Mouse (Mus musculus): ENCODE data around the gene 4930518I15Rik. TPM values are rescaled to one million over a fixed set of nuclear protein-coding genes. Genes with fewer than 3 reads are reported as not detected.

The 4930518I15Rik gene
- total and polyA plus RNA-seq, 2 experiments from 2014 or later: 3.2 TPM; not detected in 1

GRCm38 (mm10) chr2:156814344-156814801 lies 43.4 kb downstream of the 4930518I15Rik start:
- Histone ChIP-seq H3K4me3 (ENCODE audit: low read depth, low read length) (no peak overlapping the region), H3K4me1 (ENCODE audit: control insufficient read depth, insufficient read depth) (peaks cover 10% of the 10 kb centered on the region; the same call in 1 of the 2 replicates), H3K27ac (ENCODE audit: low read depth) (peak overlapping the region; percentile 68), H3K36me3 (replicated peaks; ENCODE audit: control insufficient read depth, insufficient read depth, low read length) (no peaks in the 10 kb centered on the region), H3K4me2 (ENCODE audit: low read depth, low read length) (no peak overlapping the region), H3K9ac (replicated peaks; ENCODE audit: low read depth, low read length) (no peak overlapping the region), H3K9me3 (replicated peaks; ENCODE audit: control insufficient read depth, low read length) (no peaks in the 10 kb centered on the region), H3K27me3 (ENCODE audit: control insufficient read depth, insufficient read depth, low read length) (no peaks in the 10 kb centered on the region)
- ATAC-seq (ENCODE audit: insufficient read depth, low read depth): peak; percentile 57
- peak; percentile 65 for DNase-seq (ENCODE audit: low spot score)
- TF ChIP-seq CTCF (IDR thresholded peaks at IDR 0.05; ENCODE audit: low read depth): no peak
- 25% methylated on average over 8 of the region's 8 CpGs for WGBS

- Histone ChIP-seq H3K9me3 (replicated peaks; ENCODE audit: control insufficient read depth, low read length) (no peaks in the 10 kb centered on the region), H3K4me3 (ENCODE audit: low read depth, low read length) (no peak overlapping the region), H3K9ac (replicated peaks; ENCODE audit: low read depth, low read length) (no peak overlapping the region), H3K4me1 (ENCODE audit: control insufficient read depth, insufficient read depth) (peaks cover 10% of the 10 kb centered on the region; the same call in 1 of the 2 replicates), H3K4me2 (ENCODE audit: low read depth, low read length) (no peak overlapping the region), H3K27me3 (ENCODE audit: control insufficient read depth, insufficient read depth, low read length) (no peaks in the 10 kb centered on the region), H3K27ac (ENCODE audit: low read depth) (no peak overlapping the region), H3K36me3 (replicated peaks; ENCODE audit: control insufficient read depth, insufficient read depth, low read length) (no peaks in the 10 kb centered on the region)
- TF ChIP-seq CTCF (IDR thresholded peaks at IDR 0.05; ENCODE audit: low read depth): no peak
- no peak for TF ChIP-seq EP300 (IDR thresholded peaks at IDR 0.05; ENCODE audit: low read depth)
- DNase-seq (ENCODE audit: low spot score) (no peak), ATAC-seq (ENCODE audit: insufficient read depth, low read depth) (no peak)
- 50% methylated on average over 5 of the region's 5 CpGs for WGBS
Measured at GRCm38 (mm10) chr2:156811556-156811955, 46.2 kb downstream of the 4930518I15Rik start.

- H3K27me3 ChIP-seq (ENCODE audit: control insufficient read depth, insufficient read depth, low read length): no peaks in the 10 kb centered on the region
- H3K27ac ChIP-seq (ENCODE audit: low read depth): no peak overlapping the region
- H3K4me2 ChIP-seq (ENCODE audit: low read depth, low read length): no peak overlapping the region
- H3K9me3 ChIP-seq (replicated peaks; ENCODE audit: control insufficient read depth, low read length): no peaks in the 10 kb centered on the region
- ATAC-seq (ENCODE audit: insufficient read depth, low read depth) (no peak), DNase-seq (ENCODE audit: low spot score) (no peak)
- TF ChIP-seq CTCF (IDR thresholded peaks at IDR 0.05; ENCODE audit: low read depth): no peak
- no peak for TF ChIP-seq EP300 (IDR thresholded peaks at IDR 0.05; ENCODE audit: low read depth)
- no peak overlapping the region for H3K4me3 ChIP-seq (ENCODE audit: low read depth, low read length)
- no peaks in the 10 kb centered on the region for H3K36me3 ChIP-seq (replicated peaks; ENCODE audit: control insufficient read depth, insufficient read depth, low read length)
- WGBS: 93% methylated on average over 10 of the region's 10 CpGs
- H3K4me1 ChIP-seq (ENCODE audit: control insufficient read depth, insufficient read depth): peaks cover 10% of the 10 kb centered on the region; the same call in 1 of the 2 replicates
- H3K9ac ChIP-seq (replicated peaks; ENCODE audit: low read depth, low read length): no peak overlapping the region
Measured at GRCm38 (mm10) chr2:156810716-156811115, 47.0 kb downstream of the 4930518I15Rik start.

- Histone ChIP-seq H3K4me1 (ENCODE audit: control insufficient read depth, insufficient read depth) (peaks cover 6% of the 10 kb centered on the region; the same call in 1 of the 2 replicates), H3K27ac (ENCODE audit: low read depth) (no peak overlapping the region), H3K4me3 (ENCODE audit: low read depth, low read length) (no peak overlapping the region), H3K9me3 (replicated peaks; ENCODE audit: control insufficient read depth, low read length) (no peaks in the 10 kb centered on the region), H3K4me2 (ENCODE audit: low read depth, low read length) (no peak overlapping the region), H3K36me3 (replicated peaks; ENCODE audit: control insufficient read depth, insufficient read depth, low read length) (no peaks in the 10 kb centered on the region), H3K27me3 (ENCODE audit: control insufficient read depth, insufficient read depth, low read length) (no peaks in the 10 kb centered on the region), H3K9ac (replicated peaks; ENCODE audit: low read depth, low read length) (no peak overlapping the region)
- WGBS: 31% methylated on average over 2 of the region's 2 CpGs
- TF ChIP-seq EP300 (IDR thresholded peaks at IDR 0.05; ENCODE audit: low read depth) (no peak), CTCF (IDR thresholded peaks at IDR 0.05; ENCODE audit: low read depth) (peak; percentile 89)
- DNase-seq (ENCODE audit: low spot score) (peak; percentile 63), ATAC-seq (ENCODE audit: insufficient read depth, low read depth) (no peak)
Measured at GRCm38 (mm10) chr2:156809579-156809978, 48.2 kb downstream of the 4930518I15Rik start.

- Histone ChIP-seq H3K9ac (replicated peaks; ENCODE audit: low read depth, low read length) (no peak overlapping the region), H3K27me3 (ENCODE audit: control insufficient read depth, insufficient read depth, low read length) (no peaks in the 10 kb centered on the region), H3K4me1 (ENCODE audit: control insufficient read depth, insufficient read depth) (no peaks in the 10 kb centered on the region), H3K27ac (ENCODE audit: low read depth) (no peak overlapping the region), H3K4me2 (ENCODE audit: low read depth, low read length) (no peak overlapping the region), H3K36me3 (replicated peaks; ENCODE audit: control insufficient read depth, insufficient read depth, low read length) (no peaks in the 10 kb centered on the region), H3K9me3 (replicated peaks; ENCODE audit: control insufficient read depth, low read length) (no peaks in the 10 kb centered on the region), H3K4me3 (ENCODE audit: low read depth, low read length) (no peak overlapping the region)
- 64% methylated on average over 6 of the region's 6 CpGs for WGBS
- TF ChIP-seq CTCF (IDR thresholded peaks at IDR 0.05; ENCODE audit: low read depth): no peak
- TF ChIP-seq EP300 (IDR thresholded peaks at IDR 0.05; ENCODE audit: low read depth): no peak
- no peak for DNase-seq (ENCODE audit: low spot score)
- ATAC-seq (ENCODE audit: insufficient read depth, low read depth): no peak
Measured at GRCm38 (mm10) chr2:156806886-156807285, 50.9 kb downstream of the 4930518I15Rik start.

Other genes with a start within 250 kb of the 4930518I15Rik start
- gene Dlgap4, start 244.2 kb downstream of the 4930518I15Rik start, total RNA-seq (2014; rRNA removed; ENCODE audit: low replicate concordance): 58.5 and 68.6 TPM in 2 replicates
- gene Dlgap4, start 244.2 kb downstream of the 4930518I15Rik start, polyA plus RNA-seq (2015; fragmentation: Nextera tagmentation; extraction: Ambion mirVana): 45.7 and 51.3 TPM in 2 replicates
- gene Myl9, start 82.5 kb downstream of the 4930518I15Rik start, total RNA-seq (2014; rRNA removed; ENCODE audit: low replicate concordance): 1,299 and 1,431 TPM in 2 replicates
- 1,847 and 1,885 TPM in 2 replicates for gene Myl9, start 82.5 kb downstream of the 4930518I15Rik start, polyA plus RNA-seq (2015; fragmentation: Nextera tagmentation; extraction: Ambion mirVana)
- gene Tgif2, start 17.9 kb downstream of the 4930518I15Rik start, total RNA-seq (2014; rRNA removed; ENCODE audit: low replicate concordance): 19.7 and 28.3 TPM in 2 replicates
- gene Tgif2, start 17.9 kb downstream of the 4930518I15Rik start, polyA plus RNA-seq (2015; fragmentation: Nextera tagmentation; extraction: Ambion mirVana): 11.6 and 14.6 TPM in 2 replicates
- 155 and 219 TPM in 2 replicates for gene Rab5if, start 5.2 kb upstream of the 4930518I15Rik start, total RNA-seq (2014; rRNA removed; ENCODE audit: low replicate concordance)
- 186 and 188 TPM in 2 replicates for gene Rab5if, start 5.2 kb upstream of the 4930518I15Rik start, polyA plus RNA-seq (2015; fragmentation: Nextera tagmentation; extraction: Ambion mirVana)
- gene Sla2, start 29.2 kb upstream of the 4930518I15Rik start, total RNA-seq (2014; rRNA removed; ENCODE audit: low replicate concordance): 1.5 TPM in 1 of 2 replicates, not detected in the other
- gene Sla2, start 29.2 kb upstream of the 4930518I15Rik start, polyA plus RNA-seq (2015; fragmentation: Nextera tagmentation; extraction: Ambion mirVana): 0.11 and 0.14 TPM in 2 replicates
- gene Ndrg3, start 134.1 kb upstream of the 4930518I15Rik start, total RNA-seq (2014; rRNA removed; ENCODE audit: low replicate concordance): 21.9 and 27.2 TPM in 2 replicates
- gene Ndrg3, start 134.1 kb upstream of the 4930518I15Rik start, polyA plus RNA-seq (2015; fragmentation: Nextera tagmentation; extraction: Ambion mirVana): 16.2 and 17.1 TPM in 2 replicates
- gene Dsn1, start 149.2 kb upstream of the 4930518I15Rik start, total RNA-seq (2014; rRNA removed; ENCODE audit: low replicate concordance): 28.2 and 47.4 TPM in 2 replicates
- gene Dsn1, start 149.2 kb upstream of the 4930518I15Rik start, polyA plus RNA-seq (2015; fragmentation: Nextera tagmentation; extraction: Ambion mirVana): 13.8 TPM in 2 replicates
- 21.0 and 48.5 TPM in 2 replicates for gene Soga1, start 221.3 kb upstream of the 4930518I15Rik start, total RNA-seq (2014; rRNA removed; ENCODE audit: low replicate concordance)
- gene Soga1, start 221.3 kb upstream of the 4930518I15Rik start, polyA plus RNA-seq (2015; fragmentation: Nextera tagmentation; extraction: Ambion mirVana): 1.0 and 1.1 TPM in 2 replicates
- gene Tldc2, start 229.1 kb upstream of the 4930518I15Rik start, total RNA-seq (2014; rRNA removed; ENCODE audit: low replicate concordance): not detected in 2 replicates
- not detected in 2 replicates for gene Tldc2, start 229.1 kb upstream of the 4930518I15Rik start, polyA plus RNA-seq (2015; fragmentation: Nextera tagmentation; extraction: Ambion mirVana)

Data from heart, postnatal 0 days (tissue).